Mouse (Mus musculus) embryonic fibroblast, embryonic 13.5 days (primary cell): ENCODE measurements around the gene Mbtps1. TPM values are rescaled to one million over a fixed set of nuclear protein-coding genes. Genes with fewer than 3 reads are reported as not detected.
A peak's percentile ranks its signal among the peaks of the same experiment; 100 is the strongest.

Experiments used
- H3K27ac ChIP-seq: 2 replicates; pipeline ENCODE4 v1.5.1; 2012; ENCODE audit warnings: low read length, control low read depth, inconsistent platforms; ENCODE audit not compliant: insufficient read depth
- H3K4me1 ChIP-seq: 2 replicates; pipeline ENCODE4 v1.6.1; 2011; ENCODE audit warnings: low read length; ENCODE audit not compliant: control insufficient read depth, insufficient read depth
- H3K4me3 ChIP-seq: 2 replicates; pipeline ENCODE4 v1.5.1; 2011; ENCODE audit warnings: mild to moderate bottlenecking, control low read depth, low read length; ENCODE audit not compliant: insufficient read depth
- CTCF ChIP-seq: IDR thresholded peaks from 2 replicates; pipeline ENCODE4 v1.5.1; 2011; ENCODE audit warnings: mild to moderate bottlenecking, control low read depth, low read length, moderate library complexity, borderline replicate concordance; ENCODE audit not compliant: insufficient read depth
- POLR2A ChIP-seq: IDR thresholded peaks from 2 replicates; pipeline ENCODE4 v1.6.1; 2011; ENCODE audit warnings: low read depth, mild to moderate bottlenecking, control low read depth, low read length, moderate library complexity
- polyA plus RNA-seq: library from polyadenylated mRNA; stranded (reverse); fragments of >200 nt; gene quantifications from 2 replicates; pipeline ENCODE4 v1.2.4, GENCODE M21; 2011; ENCODE audit warnings: low read depth; ENCODE audit not compliant: missing spikeins, insufficient read length

Gene Mbtps1
- 114 TPM in 2 replicates for polyA plus RNA-seq

DNA sequence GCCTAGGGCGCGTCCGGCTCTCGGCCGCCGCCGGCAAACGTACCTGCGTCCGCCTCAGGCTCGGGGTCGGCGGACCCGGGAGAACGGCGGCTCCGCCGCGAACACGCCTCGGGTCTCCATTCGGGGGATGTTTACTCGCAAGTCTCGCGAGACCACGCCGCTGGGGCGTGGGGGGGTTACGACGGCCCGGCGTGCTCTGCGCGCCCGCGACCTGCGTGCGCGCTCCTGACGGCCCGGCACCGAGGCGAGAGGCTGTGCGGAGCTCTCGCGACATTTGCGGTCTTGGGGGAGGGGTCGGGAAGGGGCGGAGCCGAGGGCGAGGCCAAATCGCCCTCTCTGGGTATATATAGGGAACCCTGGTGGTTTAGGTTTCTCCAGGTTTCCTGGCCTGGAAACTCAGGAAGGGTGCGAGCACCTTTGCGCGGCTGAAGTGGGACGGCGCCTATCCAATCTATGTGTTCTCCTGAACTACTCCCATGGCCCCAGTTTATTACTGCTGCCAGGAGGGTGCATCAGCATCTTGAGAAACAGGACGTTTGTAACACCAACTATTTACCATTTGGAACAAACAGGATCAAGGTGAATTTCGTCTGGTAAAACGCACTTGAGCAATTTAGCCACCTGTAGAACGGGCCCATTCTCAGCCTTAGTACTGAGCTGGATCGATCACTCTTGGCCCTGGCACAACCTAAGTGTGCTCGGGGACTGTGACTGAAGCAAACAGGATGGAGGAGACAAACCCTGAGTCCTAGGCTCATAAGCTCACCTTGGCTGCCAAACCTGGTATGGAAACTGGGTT, at the start of gene Mbtps1:
Gene Mbtps1, minus strand, starts transcription at position 133 of the 799 bp plus-strand sequence.
- TF ChIP-seq CTCF (no peak), POLR2A (peak; percentile 100)
- H3K27ac ChIP-seq = peak within 1 kb of the TSS; percentile 84
- no peaks in the 10 kb centered on the region for H3K4me1 ChIP-seq
- H3K4me3 ChIP-seq = peak within 1 kb of the TSS; percentile 97

DNA sequence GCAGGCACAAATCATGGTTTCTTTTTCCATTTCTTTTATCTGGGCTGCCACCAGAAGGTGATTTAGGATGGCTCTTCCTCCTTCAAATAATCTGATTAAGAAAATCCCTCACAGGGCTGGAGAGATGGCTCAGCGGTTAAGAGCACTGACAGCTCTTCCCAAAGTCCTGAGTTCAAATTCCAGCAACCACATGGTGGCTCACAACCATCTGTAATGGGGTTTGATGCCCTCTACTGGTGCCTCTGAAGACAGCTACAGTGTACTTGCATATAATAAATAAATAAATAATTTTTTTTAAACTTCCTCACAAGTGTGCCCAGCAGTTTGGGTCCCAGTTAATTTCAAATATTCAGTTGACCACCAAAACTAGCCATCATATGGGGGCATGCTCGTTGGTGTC, 47.7 kb upstream of the Mbtps1 start:
- Histone ChIP-seq H3K4me1 (no peaks in the 10 kb centered on the region; the same call in 1 of the 2 replicates), H3K27ac (no peak overlapping the region), H3K4me3 (no peak overlapping the region)
- TF ChIP-seq CTCF (no peak), POLR2A (no peak)

DNA sequence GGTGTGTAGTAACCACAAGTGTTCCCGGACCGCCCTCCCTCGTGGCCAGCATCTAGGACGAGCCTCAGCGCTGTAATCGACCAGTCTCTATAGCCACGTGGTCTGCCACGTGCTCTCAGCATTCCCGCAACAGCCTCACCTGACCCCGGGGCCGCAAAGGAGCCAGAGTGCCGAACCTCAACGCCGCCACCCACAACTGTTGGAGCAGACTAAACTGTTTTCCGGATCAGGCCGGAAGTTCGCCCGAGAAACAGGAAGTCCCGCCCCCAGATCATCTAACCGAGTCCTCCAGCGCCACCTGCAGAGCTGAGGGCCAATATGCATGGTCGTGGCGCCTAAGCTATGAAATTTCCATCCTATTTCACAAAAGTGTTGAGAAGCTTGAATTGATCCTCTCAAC, 46.5 kb upstream of the Mbtps1 start, which contains the start of gene Taf1c:
Gene Taf1c, minus strand, starts transcription at position 227 of the 400 bp plus-strand sequence.
- Histone ChIP-seq H3K4me3 (peak within 1 kb of the TSS; percentile 65), H3K27ac (no peak within 1 kb of the TSS), H3K4me1 (no peaks in the 10 kb centered on the region; the same call in 1 of the 2 replicates)
- peak; percentile 91 for TF ChIP-seq POLR2A
- peak; percentile 78; the same call in 1 of the 2 replicates for TF ChIP-seq CTCF

DNA sequence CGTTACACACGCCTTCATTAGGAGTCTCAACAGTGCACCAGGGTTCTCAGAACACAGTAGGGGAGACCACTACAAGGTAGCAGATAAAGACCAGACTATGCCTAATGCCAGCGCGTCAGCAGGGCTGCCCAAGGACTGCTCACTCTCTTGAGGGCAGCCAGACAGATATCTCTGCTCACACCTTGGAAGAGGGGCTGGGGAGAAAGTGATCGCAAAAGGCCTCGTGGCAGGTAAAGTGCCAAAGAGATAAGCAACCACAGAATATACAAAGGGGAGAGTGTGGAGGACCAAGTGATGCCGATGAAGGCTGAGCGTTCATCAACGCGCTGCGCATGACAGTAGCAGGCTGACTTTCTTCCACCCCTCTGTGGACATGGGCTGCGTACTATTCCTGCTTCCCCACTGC, 45.9 kb upstream of the Mbtps1 start:
- no peak for TF ChIP-seq POLR2A
- TF ChIP-seq CTCF = no peak
- Histone ChIP-seq H3K4me1 (no peaks in the 10 kb centered on the region; the same call in 1 of the 2 replicates), H3K4me3 (peak overlapping the region; percentile 65), H3K27ac (no peak overlapping the region)

DNA sequence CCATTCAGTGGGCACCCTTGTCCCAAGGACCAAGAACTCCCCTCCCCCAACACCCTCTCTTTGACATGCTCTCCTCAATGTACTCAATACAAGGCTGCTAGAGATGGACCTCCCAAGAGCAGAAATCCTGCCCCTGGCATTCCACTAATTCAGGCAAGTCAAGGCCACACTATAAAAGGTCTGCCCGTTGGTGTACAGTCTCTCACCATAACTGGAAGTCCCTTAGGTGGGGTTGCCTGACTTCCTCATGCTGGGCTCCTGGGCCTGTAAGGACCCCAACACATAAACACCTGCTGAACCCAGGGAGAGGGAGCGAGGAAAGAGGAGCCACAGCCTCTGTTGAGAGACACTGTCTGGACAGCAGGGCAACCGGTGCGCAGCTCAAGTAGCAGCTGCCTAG, 45.2 kb upstream of the Mbtps1 start:
- no peaks in the 10 kb centered on the region; the same call in 1 of the 2 replicates for H3K4me1 ChIP-seq
- TF ChIP-seq CTCF (no peak), POLR2A (no peak)
- H3K4me3 ChIP-seq = peak overlapping the region; percentile 65
- no peak overlapping the region for H3K27ac ChIP-seq

DNA sequence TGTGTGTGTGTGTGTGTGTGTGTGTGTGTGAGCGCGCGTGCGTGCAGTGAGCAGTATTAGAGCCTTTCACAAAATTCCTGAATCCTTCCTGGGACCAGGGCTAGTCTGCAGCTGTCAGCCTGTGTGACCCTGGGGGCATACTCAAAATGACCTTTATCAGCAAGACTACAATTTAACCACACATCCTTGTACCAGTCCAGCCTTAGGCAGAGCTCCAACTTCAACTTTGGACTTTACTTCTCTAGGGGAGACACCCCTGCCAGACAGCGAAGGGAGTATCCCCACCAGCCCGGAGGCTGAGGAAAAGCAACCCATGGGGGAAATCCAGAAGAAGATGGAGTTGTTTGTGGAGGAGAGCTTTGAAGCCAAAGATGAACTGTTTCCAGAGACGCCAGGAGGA, 32.9 kb upstream of the Mbtps1 start:
- H3K4me3 ChIP-seq = no peak overlapping the region
- no peak overlapping the region for H3K27ac ChIP-seq
- no peak for TF ChIP-seq POLR2A
- TF ChIP-seq CTCF = no peak
- no peaks in the 10 kb centered on the region for H3K4me1 ChIP-seq

DNA sequence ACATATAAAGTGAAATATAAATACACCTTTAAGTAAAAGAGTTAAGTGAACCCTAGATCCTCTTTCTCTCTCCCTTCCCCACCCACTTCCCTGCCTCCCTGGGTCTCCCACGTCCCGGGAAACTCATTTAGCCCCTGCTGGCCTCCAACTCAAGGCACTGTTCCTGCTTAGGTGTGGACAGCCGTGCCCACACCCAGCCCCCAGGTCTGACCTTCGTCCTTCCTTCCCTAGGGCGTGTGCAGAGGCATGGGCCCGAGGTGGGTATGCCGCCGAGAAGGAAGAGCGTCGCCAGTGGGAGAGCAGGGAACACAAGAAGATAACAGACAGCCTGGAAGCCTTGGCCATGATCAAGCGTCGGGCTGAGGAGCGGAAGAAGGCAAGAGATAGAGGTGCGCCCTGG, 31.8 kb upstream of the Mbtps1 start:
- TF ChIP-seq POLR2A (no peak), CTCF (no peak)
- no peak overlapping the region for H3K27ac ChIP-seq
- H3K4me3 ChIP-seq = no peak overlapping the region
- H3K4me1 ChIP-seq = no peaks in the 10 kb centered on the region

DNA sequence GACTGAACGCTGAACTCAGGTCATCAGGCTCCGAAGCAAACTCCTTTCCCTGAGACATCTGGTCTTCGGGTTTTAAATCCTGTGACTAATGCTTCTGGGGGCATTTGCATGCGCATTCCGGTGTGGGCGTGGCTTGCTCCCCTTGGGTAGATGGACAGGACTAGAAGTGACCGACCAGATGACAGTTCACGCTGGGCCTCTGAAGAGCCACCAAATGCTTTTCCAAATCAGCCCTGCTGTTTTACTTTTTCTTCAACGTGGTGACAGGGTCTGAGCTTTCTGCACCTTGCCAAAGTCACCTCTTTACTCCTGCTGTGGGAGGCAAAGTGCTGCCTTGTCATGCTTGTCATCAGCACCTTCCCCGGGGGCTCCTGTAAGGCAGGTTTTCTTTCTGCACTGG, 30.3 kb upstream of the Mbtps1 start:
- Histone ChIP-seq H3K27ac (no peak overlapping the region), H3K4me3 (no peak overlapping the region), H3K4me1 (no peaks in the 10 kb centered on the region)
- TF ChIP-seq CTCF (no peak), POLR2A (no peak)

DNA sequence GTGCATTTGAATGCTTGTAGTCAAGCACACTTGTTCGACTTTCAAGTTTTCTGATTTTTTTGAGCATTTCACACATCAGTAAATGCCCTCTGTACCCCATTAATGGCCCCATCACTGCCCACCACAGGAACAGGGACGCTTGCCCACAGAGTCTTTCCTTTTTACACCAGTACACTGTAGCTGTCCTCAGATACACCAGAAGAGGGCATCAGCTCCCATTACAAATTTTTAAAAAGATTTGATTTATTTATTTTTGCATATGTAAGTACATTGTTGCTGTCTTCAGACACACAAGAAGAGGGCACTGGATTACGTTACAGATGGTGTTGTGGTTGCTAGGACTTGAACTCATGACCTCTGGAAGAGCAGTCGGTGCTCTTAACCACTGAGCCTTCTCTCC, 29.8 kb upstream of the Mbtps1 start:
- TF ChIP-seq POLR2A (no peak), CTCF (no peak)
- Histone ChIP-seq H3K4me1 (no peaks in the 10 kb centered on the region), H3K27ac (no peak overlapping the region), H3K4me3 (no peak overlapping the region)

DNA sequence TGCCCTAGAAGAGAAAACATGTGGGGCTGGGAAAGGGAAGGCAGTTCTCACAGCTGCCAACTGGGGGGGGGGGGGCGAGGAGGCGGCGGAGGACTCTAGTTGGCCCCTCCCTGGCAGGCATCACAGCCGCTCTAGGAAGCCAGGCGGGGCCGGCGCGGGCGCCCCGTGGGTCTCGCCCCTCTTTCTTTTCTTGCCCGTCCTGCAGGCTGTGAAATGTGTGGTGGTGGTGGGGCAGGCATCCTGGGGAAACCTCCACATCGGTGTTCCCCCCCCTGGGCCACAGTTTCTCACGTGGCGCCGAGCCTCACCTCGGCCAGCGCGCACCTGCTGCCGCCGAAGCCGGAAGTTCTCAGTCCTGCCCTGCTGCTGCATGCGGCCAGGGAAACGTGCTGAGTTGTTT, 27.4 kb upstream of the Mbtps1 start:
- H3K4me1 ChIP-seq = no peaks in the 10 kb centered on the region
- no peak overlapping the region for H3K4me3 ChIP-seq
- TF ChIP-seq POLR2A = no peak
- no peak for TF ChIP-seq CTCF
- no peak overlapping the region for H3K27ac ChIP-seq
